Mouse (Mus musculus): Measurements from ENCODE around the gene Asic2.

Asic2 gene

DNA sequence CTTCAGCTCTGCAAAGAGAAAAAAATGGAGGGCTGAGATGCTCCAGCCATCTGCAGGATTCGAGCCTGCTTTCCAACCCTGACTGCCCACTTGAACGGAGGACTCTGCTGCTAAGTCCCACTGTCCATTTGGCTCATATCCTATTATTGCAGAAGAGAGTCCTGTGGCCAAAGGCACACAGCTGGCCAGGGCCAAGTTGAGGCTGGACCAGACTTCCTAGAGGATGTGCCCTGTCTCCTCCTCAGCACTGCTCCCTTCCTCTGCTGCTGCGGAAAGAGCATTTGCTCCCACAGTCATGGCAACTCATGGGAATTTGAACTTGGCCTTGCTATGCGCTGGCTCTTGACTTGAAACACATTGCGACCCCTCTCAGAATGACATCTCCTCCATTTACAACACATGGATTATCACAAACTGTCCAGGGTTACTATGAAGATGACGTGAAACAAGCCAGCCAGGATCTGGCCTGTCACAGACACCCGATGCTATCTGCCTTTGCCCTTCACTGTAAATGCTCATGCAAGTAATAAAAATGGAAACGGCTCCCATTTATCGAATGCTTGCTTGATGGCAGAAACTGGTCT is 821.6 kb downstream of the Asic2 start:
- no peak for TF ChIP-seq GATA4 (IDR thresholded peaks at IDR 0.05; ENCODE audit: insufficient replicate concordance, low read length)

GRCm38 (mm10) chr11:81135141-81135540 is 833.1 kb downstream of the Asic2 start:
- no peak for TF ChIP-seq GATA4 (IDR thresholded peaks at IDR 0.05; ENCODE audit: insufficient replicate concordance, low read length)

DNA sequence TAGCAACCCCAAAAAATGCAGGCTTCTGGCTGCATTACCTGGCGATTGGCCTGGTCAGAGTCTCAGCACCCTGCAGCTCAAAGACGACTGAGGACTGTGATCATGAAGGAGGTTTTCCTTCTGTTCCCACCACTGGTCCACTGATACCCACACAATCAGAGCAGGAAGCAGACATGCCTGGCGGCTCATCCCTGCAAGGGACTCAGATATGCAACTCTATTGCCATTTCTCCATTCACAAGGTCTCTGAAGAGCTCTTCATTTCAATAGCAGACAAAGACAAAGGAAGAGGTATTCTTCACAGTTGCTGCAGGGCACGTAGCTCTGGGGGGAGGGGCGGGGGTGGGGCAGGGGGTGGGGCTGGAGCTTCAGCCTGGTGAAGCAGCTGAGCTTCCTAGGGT is 834.3 kb downstream of the Asic2 start:
- no peak for TF ChIP-seq GATA4 (IDR thresholded peaks at IDR 0.05; ENCODE audit: insufficient replicate concordance, low read length)

DNA sequence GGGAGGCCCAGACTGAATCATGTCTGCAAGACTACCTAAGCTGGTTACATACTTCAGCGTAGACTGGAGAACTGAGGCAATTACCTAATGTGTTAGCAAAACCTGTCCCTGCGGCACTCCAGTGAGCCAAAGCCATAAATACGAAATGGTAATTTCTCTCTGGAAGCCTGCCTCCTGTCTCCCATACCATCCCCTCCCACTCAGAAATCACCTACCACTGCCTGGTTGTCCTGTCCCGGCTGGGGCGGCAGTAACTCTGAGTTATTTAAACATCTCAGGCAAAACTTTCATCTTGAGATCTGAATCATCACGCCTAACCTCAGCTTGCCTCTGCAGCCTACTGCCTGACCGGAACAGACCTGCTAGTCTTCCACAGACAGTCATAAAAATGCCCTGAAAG is 835.6 kb downstream of the Asic2 start:
- no peak for TF ChIP-seq GATA4 (IDR thresholded peaks at IDR 0.05; ENCODE audit: insufficient replicate concordance, low read length)

GRCm38 (mm10) chr11:81124363-81124762 is 843.9 kb downstream of the Asic2 start:
- TF ChIP-seq GATA4 (IDR thresholded peaks at IDR 0.05; ENCODE audit: insufficient replicate concordance, low read length), result no peak

- TF ChIP-seq GATA4 (IDR thresholded peaks at IDR 0.05; ENCODE audit: insufficient replicate concordance, low read length), result no peak
Observed at GRCm38 (mm10) chr11:81120024-81120576, 848.2 kb downstream of the Asic2 start.

- no peak for TF ChIP-seq GATA4 (IDR thresholded peaks at IDR 0.05; ENCODE audit: insufficient replicate concordance, low read length)
Observed at GRCm38 (mm10) chr11:81118055-81118454, 850.2 kb downstream of the Asic2 start.

DNA sequence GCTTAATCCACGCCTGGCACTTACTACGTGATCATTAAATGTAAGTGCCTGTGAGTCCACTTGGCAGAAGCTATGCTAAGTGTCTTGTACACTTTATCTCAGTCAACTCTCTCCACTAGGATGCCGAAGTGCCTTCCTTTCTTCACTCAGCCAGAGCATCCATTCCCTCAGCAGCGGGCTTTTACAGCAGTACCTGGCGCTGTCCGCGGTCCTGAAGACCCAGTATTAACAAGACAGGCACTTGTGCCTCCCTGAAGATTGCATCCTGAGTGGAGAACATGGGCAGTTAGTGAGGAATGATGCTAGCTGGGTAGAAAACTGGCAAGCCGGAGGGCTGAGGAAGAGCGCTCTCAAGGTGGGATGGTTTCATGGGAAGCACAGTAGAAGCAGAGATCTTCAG is 852.6 kb downstream of the Asic2 start:
- no peak for TF ChIP-seq GATA4 (IDR thresholded peaks at IDR 0.05; ENCODE audit: insufficient replicate concordance, low read length)

- TF ChIP-seq GATA4 (IDR thresholded peaks at IDR 0.05; ENCODE audit: insufficient replicate concordance, low read length), result no peak
Observed at GRCm38 (mm10) chr11:81111626-81112025, 856.6 kb downstream of the Asic2 start.

DNA sequence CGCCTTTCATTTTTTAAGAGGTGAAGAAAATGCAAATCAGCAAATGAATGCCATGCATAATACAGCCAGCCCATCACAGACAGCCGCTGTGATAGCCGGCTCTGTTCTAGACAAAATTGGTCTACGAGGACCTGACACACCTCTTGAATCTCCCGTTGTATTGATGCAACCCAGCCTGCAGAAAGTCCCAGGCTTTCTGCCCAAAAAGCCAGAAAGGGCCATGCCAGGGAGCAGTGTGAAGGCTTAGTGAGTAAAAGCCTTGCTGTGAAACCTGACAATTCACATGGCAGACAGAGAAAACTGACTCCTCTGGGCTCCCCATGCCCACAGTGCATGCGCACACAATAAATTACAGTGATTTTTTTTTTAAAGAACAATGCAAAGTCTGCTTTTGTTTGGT is 858.2 kb downstream of the Asic2 start:
- TF ChIP-seq GATA4 (IDR thresholded peaks at IDR 0.05; ENCODE audit: insufficient replicate concordance, low read length), result no peak

DNA sequence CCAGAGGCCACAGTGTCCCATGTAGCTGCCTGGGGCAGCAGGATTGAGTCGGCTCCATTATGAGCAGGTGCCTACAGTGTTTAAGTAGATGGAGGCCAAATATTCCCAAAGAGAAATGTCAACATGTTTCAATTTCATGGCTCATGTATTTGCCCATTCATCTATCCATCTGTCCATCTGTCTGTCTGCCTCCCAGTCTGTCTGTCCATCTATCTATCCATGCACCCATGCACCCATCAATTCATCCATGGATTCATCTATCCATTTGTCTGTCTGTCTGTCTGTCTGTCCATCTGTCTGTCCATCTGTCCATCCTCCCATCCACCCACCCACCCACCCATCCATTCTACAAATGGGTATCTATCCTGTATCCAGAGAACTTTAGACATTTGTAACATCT is 861.3 kb downstream of the Asic2 start:
- TF ChIP-seq GATA4 (IDR thresholded peaks at IDR 0.05; ENCODE audit: insufficient replicate concordance, low read length), result no peak

DNA sequence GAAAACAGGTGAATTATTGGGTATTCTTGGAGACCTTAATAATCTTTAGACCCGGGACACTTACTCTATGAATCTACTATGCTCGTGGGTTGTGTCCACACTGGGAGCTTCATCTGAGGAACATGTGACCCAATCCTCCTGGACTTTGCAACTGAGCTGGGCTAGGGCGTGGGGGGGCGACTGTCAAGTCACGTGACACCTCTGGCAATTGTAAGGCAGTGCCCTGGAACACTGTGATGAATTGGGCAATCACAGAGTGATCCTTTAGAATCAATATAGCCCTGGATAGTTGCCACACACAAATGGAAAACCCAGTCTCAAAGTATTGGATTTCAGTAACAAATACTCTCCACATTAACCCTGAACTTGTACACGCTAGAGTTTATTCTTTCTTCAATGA is 867.4 kb downstream of the Asic2 start:
- no peak for TF ChIP-seq GATA4 (IDR thresholded peaks at IDR 0.05; ENCODE audit: insufficient replicate concordance, low read length)

DNA sequence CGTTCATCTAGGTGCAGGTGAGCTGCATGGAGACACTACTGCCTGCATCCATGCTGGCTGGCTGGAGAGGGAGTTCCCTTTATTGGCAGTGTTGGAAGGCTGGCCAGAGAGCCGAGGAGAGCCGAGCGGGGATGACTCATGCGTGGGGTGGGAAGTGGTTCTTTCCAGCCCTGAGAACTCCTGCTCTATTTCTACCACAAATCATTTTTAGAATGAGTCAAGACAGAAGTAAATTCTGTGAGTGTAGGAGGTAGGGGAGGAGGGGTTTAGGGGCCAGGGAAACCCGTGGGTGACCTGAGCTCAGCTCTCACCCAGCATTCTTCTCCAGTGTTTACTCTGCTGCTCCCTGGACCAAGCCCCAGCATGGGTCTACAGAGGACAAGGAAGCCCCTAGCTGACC is 872.2 kb downstream of the Asic2 start:
- no peak for TF ChIP-seq GATA4 (IDR thresholded peaks at IDR 0.05; ENCODE audit: insufficient replicate concordance, low read length)

GRCm38 (mm10) chr11:81094581-81094980 is 873.7 kb downstream of the Asic2 start:
- no peak for TF ChIP-seq GATA4 (IDR thresholded peaks at IDR 0.05; ENCODE audit: insufficient replicate concordance, low read length)

DNA sequence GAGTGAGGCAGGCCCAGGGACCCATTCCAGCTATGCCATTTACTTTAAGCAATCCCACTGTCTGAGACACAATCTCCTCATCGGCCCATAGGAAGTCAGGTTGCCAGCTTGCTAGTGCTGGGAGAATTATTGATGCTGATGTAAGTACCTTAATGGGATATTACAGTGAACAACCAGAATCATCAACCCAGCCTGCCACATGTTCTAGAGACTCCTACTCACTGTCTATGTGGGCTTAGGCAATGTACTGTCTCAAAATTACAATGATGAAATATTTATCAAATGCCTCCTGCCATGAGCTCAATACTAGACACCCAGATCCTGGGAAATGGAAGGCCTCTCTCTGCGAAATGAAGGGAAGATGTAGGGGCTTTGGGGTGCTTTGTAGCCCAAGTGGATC is 876.1 kb downstream of the Asic2 start:
- no peak for TF ChIP-seq GATA4 (IDR thresholded peaks at IDR 0.05; ENCODE audit: insufficient replicate concordance, low read length)

DNA sequence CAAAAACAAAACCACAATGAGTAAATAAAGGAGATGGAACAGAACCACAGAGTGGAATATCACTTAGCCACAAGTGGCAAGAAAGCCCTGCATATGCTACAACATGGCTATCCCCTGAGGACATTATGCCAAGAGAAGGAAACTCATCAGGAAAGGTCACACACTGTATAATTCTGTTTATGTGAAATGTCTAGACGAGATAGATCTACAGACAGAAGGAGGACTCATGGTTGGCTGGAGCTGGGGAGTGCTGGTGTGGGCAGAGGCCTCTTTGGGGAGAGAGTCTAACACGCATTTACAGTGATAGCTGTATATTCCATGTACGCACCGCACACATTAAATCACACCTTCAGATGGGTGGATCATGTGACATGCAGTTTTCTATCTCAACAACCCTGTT is 884.4 kb downstream of the Asic2 start:
- TF ChIP-seq GATA4 (IDR thresholded peaks at IDR 0.05; ENCODE audit: insufficient replicate concordance, low read length), result no peak

DNA sequence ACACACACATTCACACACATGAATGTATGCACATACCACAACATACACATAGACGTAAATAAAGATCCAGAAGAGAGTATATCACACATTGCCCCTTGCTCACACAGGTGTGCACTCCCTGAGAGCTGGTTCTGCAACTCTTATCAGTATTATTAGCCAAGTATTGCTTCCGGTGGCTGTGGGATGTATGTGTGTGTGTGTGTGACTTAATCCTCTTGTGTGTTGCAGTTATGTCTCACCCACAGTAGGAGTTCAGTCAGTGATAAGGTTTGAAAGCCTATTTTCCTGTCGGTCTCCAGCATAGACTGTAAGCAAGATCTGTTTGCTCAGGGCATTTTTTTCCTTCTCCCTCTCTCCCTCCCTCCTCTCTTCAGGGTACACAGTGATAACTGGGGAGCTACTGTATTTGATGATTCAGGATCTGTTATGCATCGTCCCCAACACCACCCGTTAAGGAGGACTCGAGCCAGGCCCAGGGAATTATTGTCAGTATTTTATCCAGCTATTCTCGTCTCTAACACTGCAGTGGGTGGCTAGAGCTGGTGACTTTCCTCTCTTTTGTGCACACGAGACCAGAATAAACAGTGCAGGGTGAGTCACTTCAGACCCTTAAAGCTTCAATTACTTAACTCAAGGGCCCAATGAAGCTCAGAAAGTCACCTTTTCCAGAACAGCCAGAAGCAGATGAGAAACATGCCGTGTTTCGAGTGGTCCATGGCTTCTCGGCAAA is 888.0 kb downstream of the Asic2 start:
- no peak for TF ChIP-seq GATA4 (IDR thresholded peaks at IDR 0.05; ENCODE audit: insufficient replicate concordance, low read length)
